9 mouse cellular contexts compared by ENCODE assay signal in the genomic region with DNA sequence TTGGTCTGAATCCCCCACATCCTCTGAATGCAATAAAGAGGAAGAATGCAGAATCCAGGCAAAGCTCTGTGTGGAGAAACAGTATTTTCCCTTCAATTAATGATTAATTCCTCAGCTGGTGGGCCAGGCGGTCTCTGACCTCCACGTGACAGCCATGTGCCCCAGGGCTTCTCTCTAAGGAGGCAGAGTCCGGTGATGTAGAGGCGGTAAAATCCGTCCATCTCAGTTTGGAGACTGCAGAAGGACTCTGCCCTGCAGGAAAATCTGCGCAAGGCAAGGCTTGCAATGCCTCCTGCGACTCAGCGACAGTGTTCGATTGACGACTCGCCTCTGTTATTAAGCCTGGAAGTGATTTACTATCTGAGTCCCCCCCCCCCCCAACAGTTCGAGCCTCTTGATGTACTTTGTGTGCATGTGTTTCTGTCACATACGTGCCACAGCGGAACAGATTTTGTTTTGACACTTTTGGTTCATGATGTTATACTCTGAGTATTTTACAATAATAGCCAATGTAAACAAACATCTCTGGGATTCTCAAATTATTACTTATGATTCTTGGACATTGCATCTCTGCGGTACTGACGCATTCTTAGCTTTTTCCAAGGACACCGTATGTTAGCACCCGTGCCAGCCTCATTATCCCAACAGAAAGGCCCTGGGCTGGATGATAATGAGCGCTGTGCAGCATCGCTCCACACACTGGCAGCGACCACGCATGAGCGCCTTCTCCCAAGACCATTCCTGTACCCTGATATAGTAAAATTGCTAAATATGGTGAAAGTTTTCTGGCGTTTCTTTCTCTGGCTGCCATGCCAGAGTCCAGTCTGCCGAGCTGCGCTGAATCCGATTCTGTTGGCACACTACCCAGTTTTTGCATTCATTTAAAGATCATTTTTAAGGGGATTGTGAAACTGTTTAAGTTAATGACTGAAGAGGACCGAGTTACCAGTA. TPM values are rescaled to one million over a fixed set of nuclear protein-coding genes. Genes with fewer than 3 reads are reported as not detected.
A peak's percentile ranks its signal among the peaks of the same experiment; 100 is the strongest.
DNase-seq lines count a peak whose midpoint lies in the region; ATAC-seq and TF ChIP-seq lines count a peak whose summit lies in the region.
"Had no signal": no experiment of that assay in that cellular context is flagged by ENCODE, and none has a peak within 500 bp of the region (broad histone marks: within the 10 kb centered on the region; RNA-seq: fewer than 3 reads in every experiment).

No protein-coding gene starts in this region.

- peaks cover 69% of the 10 kb centered on the region for H3K4me1 ChIP-seq in E14TG2a.4 (replicated peaks; ENCODE audit: low read depth, low read length)
- peaks cover 21 to 22% of the 10 kb centered on the region in 2 experiments for H3K4me1 ChIP-seq in heart, embryonic 14.5 days (ENCODE audit: control insufficient read depth in 2 of 2, insufficient read depth in 2 of 2, low read length in 2 of 2)
- H3K4me1 ChIP-seq in kidney, embryonic 16.5 days (ENCODE audit: insufficient read depth, low read length), result peaks cover 44% of the 10 kb centered on the region
- peaks cover 35% of the 10 kb centered on the region for H3K4me1 ChIP-seq in lung, embryonic 16.5 days (replicated peaks; ENCODE audit: control insufficient read depth, insufficient read depth, low read length)

- peak overlapping the region; percentile 87 for H3K4me3 ChIP-seq in E14TG2a.4 (replicated peaks; ENCODE audit: low read length)
- peak overlapping the region; percentile 39 to 81 for H3K4me3 ChIP-seq in heart, embryonic 14.5 days (ENCODE audit: control insufficient read depth in 1 of 2, insufficient read depth in 1 of 2, low read depth in 1 of 2, low read length in 2 of 2)
- H3K4me3 ChIP-seq in kidney, embryonic 16.5 days (ENCODE audit: low read length), result peak overlapping the region; percentile 89
- peak overlapping the region; percentile 74 for H3K4me3 ChIP-seq in lung, embryonic 16.5 days (ENCODE audit: low read length)

- no peak for TF ChIP-seq CTCF in E14TG2a.4 (conservative IDR thresholded peaks at IDR 0.05; ENCODE audit: low read length)

- DNase-seq in 3T3-L1 (ENCODE audit: low read depth, low spot score), result peak; percentile 81
- DNase-seq in embryo, embryonic 10.5 days (ENCODE audit: low spot score), result peak; percentile 88
- peak; percentile 37 for DNase-seq in right cerebral cortex, postnatal 14 days

- peak overlapping the region; percentile 87 to 97 for H3K27ac ChIP-seq in heart, embryonic 14.5 days (replicated peaks in 1 of 2; ENCODE audit: control insufficient read depth in 1 of 2, insufficient read depth in 1 of 2, low read depth in 2 of 2, low read length in 2 of 2)
- peak overlapping the region; percentile 100 for H3K27ac ChIP-seq in kidney, embryonic 16.5 days (ENCODE audit: low read length)
- peak overlapping the region; percentile 99 for H3K27ac ChIP-seq in lung, embryonic 16.5 days (ENCODE audit: low read length)

- no peaks in the 10 kb centered on the region for H3K36me3 ChIP-seq in E14TG2a.4 (ENCODE audit: insufficient read depth, low read length)
- H3K36me3 ChIP-seq in heart, embryonic 14.5 days (ENCODE audit: control insufficient read depth, insufficient read depth, low read length), result peaks cover 6% of the 10 kb centered on the region; the same call in 1 of the 2 replicates
- no peaks in the 10 kb centered on the region for H3K36me3 ChIP-seq in kidney, embryonic 16.5 days (ENCODE audit: insufficient read depth, low read length)
- no peaks in the 10 kb centered on the region for H3K36me3 ChIP-seq in lung, embryonic 16.5 days (ENCODE audit: control insufficient read depth, insufficient read depth, low read length)

- H3K4me2 ChIP-seq in heart, embryonic 14.5 days (ENCODE audit: low read length), result peak overlapping the region; percentile 94
- peak overlapping the region; percentile 94 for H3K4me2 ChIP-seq in kidney, embryonic 16.5 days (replicated peaks; ENCODE audit: low read depth, low read length)
- H3K4me2 ChIP-seq in lung, embryonic 16.5 days (ENCODE audit: low read depth, low read length), result peak overlapping the region; percentile 93

- 8% methylated on average over 28 of the region's 28 CpGs for WGBS in heart, embryonic 14.5 days
- 4% methylated on average over 28 of the region's 28 CpGs for WGBS in kidney, embryonic 16.5 days
- WGBS in lung, embryonic 16.5 days, result 4% methylated on average over 28 of the region's 28 CpGs

- H3K27me3 ChIP-seq in E14TG2a.4 (ENCODE audit: insufficient read depth, low read length), result peaks cover 48% of the 10 kb centered on the region
- H3K27me3 ChIP-seq in heart, embryonic 14.5 days (ENCODE audit: control insufficient read depth, insufficient read depth, low read length), result no peaks in the 10 kb centered on the region
- H3K27me3 ChIP-seq in kidney, embryonic 16.5 days (ENCODE audit: insufficient read depth, low read length), result no peaks in the 10 kb centered on the region
- no peaks in the 10 kb centered on the region for H3K27me3 ChIP-seq in lung, embryonic 16.5 days (ENCODE audit: control insufficient read depth, insufficient read depth, low read depth, low read length)

- no peak for ATAC-seq in heart, embryonic 14.5 days (ENCODE audit: insufficient number of reproducible peaks, insufficient read depth, low FRiP score, low read depth)
- no peak for ATAC-seq in kidney, embryonic 16.5 days (ENCODE audit: low FRiP score, low TSS enrichment)
- peak; percentile 0; the same call in 1 of the 2 replicates for ATAC-seq in lung, embryonic 16.5 days (ENCODE audit: low read depth)
- ATAC-seq in monocyte, adult 5-6 weeks (replicated peaks; ENCODE audit: insufficient number of reproducible peaks, low FRiP score, low TSS enrichment, poor library complexity, severe bottlenecking), result no peak

- H3K9me3 ChIP-seq in E14TG2a.4 (ENCODE audit: low read length), result no peaks in the 10 kb centered on the region
- no peaks in the 10 kb centered on the region for H3K9me3 ChIP-seq in heart, embryonic 14.5 days (ENCODE audit: control insufficient read depth, low read length)
- H3K9me3 ChIP-seq in kidney, embryonic 16.5 days (ENCODE audit: low read length), result no peaks in the 10 kb centered on the region
- no peaks in the 10 kb centered on the region for H3K9me3 ChIP-seq in lung, embryonic 16.5 days (ENCODE audit: control insufficient read depth, low read length)

- H3K9ac ChIP-seq in heart, embryonic 14.5 days (ENCODE audit: low read length), result peak overlapping the region; percentile 85
- H3K9ac ChIP-seq in kidney, embryonic 16.5 days (replicated peaks; ENCODE audit: low read length), result peak overlapping the region; percentile 85
- peak overlapping the region; percentile 68 for H3K9ac ChIP-seq in lung, embryonic 16.5 days (ENCODE audit: low read length)

RNA-seq across cellular contexts. Expression of a gene that starts 0.5 kb away (rescaled TPM):
- 250 and 295 TPM in 2 replicates for polyA plus RNA-seq in heart, embryonic 14.5 days (2014; fragmentation: Nextera tagmentation; extraction: Ambion mirVana)
- polyA plus RNA-seq in kidney, embryonic 16.5 days (2015; fragmentation: Nextera tagmentation; extraction: Ambion mirVana), result 474 and 534 TPM in 2 replicates
- 562 and 618 TPM in 2 replicates for polyA plus RNA-seq in lung, embryonic 16.5 days (2015; fragmentation: Nextera tagmentation; extraction: Ambion mirVana)
- total RNA-seq in monocyte, adult 5-6 weeks (2017), result 239 to 512 TPM (median 247 TPM) in 3 replicates
- polyA plus RNA-seq: erythroblast, embryonic 14.5 days had no signal

Comparison
In these comparisons a context has a peak if more than half of its experiments do, and no peak if none do; other contexts are left out.
1. DNase-seq: peak in every context shown above with its lines; median percentile 88 in embryo, embryonic 10.5 days; 81 in 3T3-L1; 37 in right cerebral cortex, postnatal 14 days.